In the genomic region with DNA sequence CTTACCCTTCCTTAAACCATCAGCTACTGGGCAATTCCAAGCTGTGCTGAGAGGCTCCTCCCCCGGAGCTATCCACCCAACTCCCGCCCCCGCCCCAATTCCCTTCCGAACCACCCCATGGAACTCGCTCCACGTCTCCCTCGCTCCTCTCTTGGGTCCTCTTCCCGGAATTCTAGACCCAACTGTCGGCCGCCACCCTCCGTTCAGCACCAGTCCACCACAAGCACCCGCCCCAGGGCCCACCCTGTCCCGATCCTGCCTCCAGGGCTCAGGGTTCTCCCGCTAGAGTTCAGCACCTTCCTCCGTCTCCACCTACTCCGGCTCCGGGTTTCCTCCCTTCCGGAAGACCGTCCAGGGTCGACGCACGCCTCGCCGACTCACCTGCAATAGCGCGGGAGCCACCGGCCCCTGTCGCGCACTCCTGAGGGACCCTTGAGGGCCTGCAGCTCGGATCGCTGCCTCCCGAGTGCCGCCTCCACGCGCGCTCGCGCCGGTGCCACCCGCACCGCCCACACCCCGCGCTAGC, we compare ENCODE assay signal across 7 mouse cellular contexts. TPM values are rescaled to one million over a fixed set of nuclear protein-coding genes. Genes with fewer than 3 reads are reported as not detected.
DNase-seq lines count a peak whose midpoint lies in the region; ATAC-seq and TF ChIP-seq lines count a peak whose summit lies in the region.

No protein-coding gene starts in this region.

- DNase-seq in lung, embryonic 14.5 days: peak; percentile 59
- no peak for DNase-seq in lung, postnatal 4 days
- peak; percentile 68 for DNase-seq in brain, adult 2 months (ENCODE audit: low read depth, low spot score)
- DNase-seq in hindbrain, embryonic 10.5 days (ENCODE audit: low spot score): no peak
- peak; percentile 88 for DNase-seq in lung, postnatal 0 days (ENCODE audit: low spot score)
- DNase-seq in urinary bladder, adult 2 months (ENCODE audit: low spot score): no peak
- no peak for DNase-seq in adrenal gland, adult 8-10 months

- no peak for TF ChIP-seq CTCF in lung, embryonic 14.5 days (IDR thresholded peaks at IDR 0.05; ENCODE audit: low read depth)
- no peak for TF ChIP-seq CTCF in lung, postnatal 0 days (IDR thresholded peaks at IDR 0.05)

- no peaks in the 10 kb centered on the region for H3K27me3 ChIP-seq in lung, embryonic 14.5 days (ENCODE audit: insufficient read depth, low read length)
- peaks cover 60% of the 10 kb centered on the region for H3K27me3 ChIP-seq in hindbrain, embryonic 10.5 days (ENCODE audit: insufficient read depth, poor library complexity, severe bottlenecking)
- no peaks in the 10 kb centered on the region for H3K27me3 ChIP-seq in lung, postnatal 0 days (replicated peaks; ENCODE audit: insufficient read depth, low read length)

- peak overlapping the region; percentile 76 for H3K4me3 ChIP-seq in lung, embryonic 14.5 days (ENCODE audit: low read depth, low read length)
- H3K4me3 ChIP-seq in hindbrain, embryonic 10.5 days: peak overlapping the region; percentile 84
- H3K4me3 ChIP-seq in lung, postnatal 0 days (ENCODE audit: low read depth, low read length): peak overlapping the region; percentile 93

- WGBS in lung, embryonic 14.5 days: under 1% methylated on average over 43 of the region's 43 CpGs
- under 1% methylated on average over 43 of the region's 43 CpGs for WGBS in hindbrain, embryonic 10.5 days
- 3% methylated on average over 31 of the region's 43 CpGs for WGBS in lung, postnatal 0 days

- no peaks in the 10 kb centered on the region for H3K36me3 ChIP-seq in lung, embryonic 14.5 days (ENCODE audit: insufficient read depth)
- H3K36me3 ChIP-seq in hindbrain, embryonic 10.5 days: no peaks in the 10 kb centered on the region
- no peaks in the 10 kb centered on the region for H3K36me3 ChIP-seq in lung, postnatal 0 days (ENCODE audit: insufficient read depth, low read length)

- no peak for TF ChIP-seq EP300 in lung, postnatal 0 days (IDR thresholded peaks at IDR 0.05)

- peak overlapping the region; percentile 81; the same call in 1 of the 2 replicates for H3K27ac ChIP-seq in lung, embryonic 14.5 days (ENCODE audit: low read depth)
- peak overlapping the region; percentile 87 for H3K27ac ChIP-seq in hindbrain, embryonic 10.5 days
- H3K27ac ChIP-seq in lung, postnatal 0 days (ENCODE audit: low read length): peak overlapping the region; percentile 90

- ATAC-seq in lung, embryonic 14.5 days (ENCODE audit: insufficient read depth): peak; percentile 56
- ATAC-seq in lung, postnatal 0 days: peak; percentile 55

- H3K9me3 ChIP-seq in lung, embryonic 14.5 days (ENCODE audit: low read depth, low read length): no peaks in the 10 kb centered on the region
- H3K9me3 ChIP-seq in hindbrain, embryonic 10.5 days: no peaks in the 10 kb centered on the region
- H3K9me3 ChIP-seq in lung, postnatal 0 days (ENCODE audit: low read length): no peaks in the 10 kb centered on the region

- peaks cover 37% of the 10 kb centered on the region for H3K4me1 ChIP-seq in lung, embryonic 14.5 days (ENCODE audit: insufficient read depth)
- peaks cover 81% of the 10 kb centered on the region for H3K4me1 ChIP-seq in hindbrain, embryonic 10.5 days (replicated peaks)
- H3K4me1 ChIP-seq in lung, postnatal 0 days (ENCODE audit: insufficient read depth, low read depth, low read length): peaks cover 36% of the 10 kb centered on the region

- peak overlapping the region; percentile 57 for H3K9ac ChIP-seq in lung, embryonic 14.5 days
- H3K9ac ChIP-seq in lung, postnatal 0 days (replicated peaks; ENCODE audit: low read depth): peak overlapping the region; percentile 48

- peak overlapping the region; percentile 98 for H3K4me2 ChIP-seq in lung, embryonic 14.5 days
- H3K4me2 ChIP-seq in lung, postnatal 0 days (replicated peaks; ENCODE audit: low read depth, low read length): peak overlapping the region; percentile 83

RNA-seq across cellular contexts. Expression of a gene that starts 0.3 kb away (rescaled TPM):
- polyA plus RNA-seq in lung, embryonic 14.5 days (2014; fragmentation: Nextera tagmentation; extraction: Ambion mirVana): 20.4 and 20.5 TPM in 2 replicates
- polyA plus RNA-seq in hindbrain, embryonic 10.5 days (2016; fragmentation: Nextera tagmentation; extraction: Ambion mirVana): 9.8 and 11.0 TPM in 2 replicates
- 42.9 and 52.6 TPM in 2 replicates for polyA plus RNA-seq in lung, postnatal 0 days (2015; fragmentation: Nextera tagmentation; extraction: Ambion mirVana)
- 35.1 and 39.0 TPM in 2 replicates for polyA plus RNA-seq in urinary bladder, adult 2 months (2012; rRNA removed)
- total RNA-seq in adrenal gland, adult 8-10 months (2022): 10 to 100 TPM in 3 of 4 experiments, 1 to 10 TPM in 1; 9.3 to 39.2 (median 25.4) TPM

RNA-seq across cellular contexts. Expression of a gene that starts 29.0 kb away (rescaled TPM):
- 94.3 and 104 TPM in 2 replicates for polyA plus RNA-seq in lung, embryonic 14.5 days (2014; fragmentation: Nextera tagmentation; extraction: Ambion mirVana)
- polyA plus RNA-seq in hindbrain, embryonic 10.5 days (2016; fragmentation: Nextera tagmentation; extraction: Ambion mirVana): 112 and 114 TPM in 2 replicates
- polyA plus RNA-seq in lung, postnatal 0 days (2015; fragmentation: Nextera tagmentation; extraction: Ambion mirVana): 83.6 and 89.9 TPM in 2 replicates
- polyA plus RNA-seq in urinary bladder, adult 2 months (2012; rRNA removed): 35.3 and 38.0 TPM in 2 replicates
- 10 to 100 TPM; 36.1 to 46.8 (median 45.7) TPM for total RNA-seq in adrenal gland, adult 8-10 months (2022)

Comparison
In these comparisons a context has a peak if more than half of its experiments do, and no peak if none do; other contexts are left out.
1. DNase-seq: peak in lung, embryonic 14.5 days (single experiment), brain, adult 2 months (single experiment) and lung, postnatal 0 days (single experiment); none in lung, postnatal 4 days (0 of 2), hindbrain, embryonic 10.5 days (single experiment), urinary bladder, adult 2 months (single experiment) and adrenal gland, adult 8-10 months (single experiment).
2. Peak in every context shown above with its lines, with median percentiles within 50 percentile points of each other: H3K27ac ChIP-seq and H3K4me3 ChIP-seq.